Mouse (Mus musculus) ES-E14 (cell line): ENCODE data around the gene Zic2.

Experiments used
- CHD2 ChIP-seq: IDR thresholded peaks from 2 replicates; pipeline ENCODE4 v1.6.1; 2014; ENCODE audit warnings: mild to moderate bottlenecking, low read depth, low read length, inconsistent platforms
- HCFC1 ChIP-seq: IDR thresholded peaks from 2 replicates; pipeline ENCODE4 v1.6.1; 2012; ENCODE audit warnings: low read length, inconsistent platforms, borderline replicate concordance; ENCODE audit not compliant: insufficient read depth
- MAFK ChIP-seq: IDR thresholded peaks from 2 replicates; pipeline ENCODE4 v1.6.1; 2014; ENCODE audit warnings: mild to moderate bottlenecking, low read depth, low read length, inconsistent platforms; ENCODE audit not compliant: insufficient read depth
- ZC3H11A ChIP-seq: IDR thresholded peaks from 2 replicates; pipeline ENCODE4 v1.6.1; 2012; ENCODE audit warnings: low read depth, mild to moderate bottlenecking, inconsistent platforms, low read length, borderline replicate concordance
- ZNF384 ChIP-seq: IDR thresholded peaks from 2 replicates; pipeline ENCODE4 v1.6.1; 2012; ENCODE audit warnings: low read depth, low read length, inconsistent platforms

DNA sequence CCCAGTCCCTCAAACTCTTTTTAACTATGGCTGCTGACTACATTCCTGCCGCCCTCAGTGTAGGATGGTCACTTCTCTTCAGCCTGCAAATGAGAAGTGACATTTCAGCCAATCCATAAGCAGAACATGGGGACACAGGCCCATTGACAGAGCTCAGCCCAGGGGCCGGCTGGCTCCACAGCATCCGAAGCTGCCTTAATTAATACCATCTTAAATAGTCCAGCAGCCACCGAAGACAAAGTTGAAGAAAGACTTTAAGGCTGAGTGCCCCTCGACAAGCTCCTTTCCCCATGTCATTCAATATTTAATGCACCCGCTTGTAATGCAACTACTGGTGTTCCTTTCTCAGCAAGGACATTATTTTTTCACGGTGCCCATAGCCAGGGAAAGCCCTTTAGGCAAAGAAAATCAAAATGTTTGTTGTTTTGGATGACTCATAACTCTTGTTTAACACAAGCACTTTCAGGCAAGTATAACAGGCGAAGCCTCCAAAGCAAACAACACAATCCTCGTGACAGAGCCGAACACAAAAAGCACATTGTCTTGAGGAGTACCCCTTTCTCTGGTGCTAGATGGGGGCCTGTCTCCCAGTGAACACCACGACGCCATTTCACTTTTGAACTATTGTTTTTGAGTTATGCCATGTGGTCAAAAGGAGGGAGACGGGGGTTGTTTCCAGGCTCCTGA is 22.4 kb upstream of the Zic2 start:
- TF ChIP-seq ZNF384 (no peak), HCFC1 (no peak), CHD2 (no peak), ZC3H11A (no peak), MAFK (no peak)
